Mouse (Mus musculus): ENCODE data around the gene Tep1. TPM values are rescaled to one million over a fixed set of nuclear protein-coding genes. Genes with fewer than 3 reads are reported as not detected.

Gene Tep1
- polyA plus RNA-seq (2012; rRNA removed), result 5.7 and 6.0 TPM in 2 replicates

GRCm38 (mm10) chr14:50869889-50870804 lies at the start of gene Tep1:
Gene Tep1, minus strand, starts transcription at chr14:50870560.

GRCm38 (mm10) chr14:50897374-50897765 lies 27.0 kb upstream of the Tep1 start, which contains the start of gene Klhl33:
Gene Klhl33, minus strand, starts transcription at chr14:50897507.

GRCm38 (mm10) chr14:50807487-50808072 lies 62.8 kb downstream of the Tep1 start, which contains the start of the genes Ccnb1ip1 and Parp2:
Gene Ccnb1ip1, minus strand, starts transcription at chr14:50807732.
Gene Parp2, plus strand, starts transcription at chr14:50807841.

GRCm38 (mm10) chr14:50785251-50785637 lies 85.1 kb downstream of the Tep1 start, which contains the start of gene Ttc5:
Gene Ttc5, minus strand, starts transcription at chr14:50785519.

Other genes with a start within 250 kb of the Tep1 start
- gene Olfr745, start 231.2 kb downstream of the Tep1 start, polyA plus RNA-seq (2012; rRNA removed), result not detected in 2 replicates
- gene Olfr746, start 223.5 kb downstream of the Tep1 start, polyA plus RNA-seq (2012; rRNA removed), result not detected in 2 replicates
- gene Olfr747, start 177.4 kb downstream of the Tep1 start, polyA plus RNA-seq (2012; rRNA removed), result not detected in 2 replicates
- not detected in 2 replicates for gene Olfr748, start 163.2 kb downstream of the Tep1 start, polyA plus RNA-seq (2012; rRNA removed)
- gene Olfr749, start 125.5 kb downstream of the Tep1 start, polyA plus RNA-seq (2012; rRNA removed), result not detected in 2 replicates
- 15.8 and 17.7 TPM in 2 replicates for gene Ttc5, start 85.0 kb downstream of the Tep1 start, polyA plus RNA-seq (2012; rRNA removed)
- not detected in 2 replicates for gene Ccnb1ip1, start 62.8 kb downstream of the Tep1 start, polyA plus RNA-seq (2012; rRNA removed)
- 26.4 and 32.7 TPM in 2 replicates for gene Parp2, start 62.7 kb downstream of the Tep1 start, polyA plus RNA-seq (2012; rRNA removed)
- gene Klhl33, start 26.9 kb upstream of the Tep1 start, polyA plus RNA-seq (2012; rRNA removed), result 0.11 and 0.28 TPM in 2 replicates
- gene Osgep, start 54.3 kb upstream of the Tep1 start, polyA plus RNA-seq (2012; rRNA removed), result 40.4 and 47.9 TPM in 2 replicates
- gene Apex1, start 54.4 kb upstream of the Tep1 start, polyA plus RNA-seq (2012; rRNA removed), result 44.1 and 50.6 TPM in 2 replicates
- 35.0 and 41.2 TPM in 2 replicates for gene Pip4p1, start 60.3 kb upstream of the Tep1 start, polyA plus RNA-seq (2012; rRNA removed)
- gene Pnp, start 60.5 kb upstream of the Tep1 start, polyA plus RNA-seq (2012; rRNA removed), result 121 and 139 TPM in 2 replicates
- 103 and 127 TPM in 2 replicates for gene Gm49342, start 74.0 kb upstream of the Tep1 start, polyA plus RNA-seq (2012; rRNA removed)
- gene Pnp2, start 85.4 kb upstream of the Tep1 start, polyA plus RNA-seq (2012; rRNA removed), result 6.7 and 8.1 TPM in 2 replicates
- 0.02 and 0.05 TPM in 2 replicates for gene Rnase10, start 137.2 kb upstream of the Tep1 start, polyA plus RNA-seq (2012; rRNA removed)
- not detected in 2 replicates for gene Rnase9, start 171.3 kb upstream of the Tep1 start, polyA plus RNA-seq (2012; rRNA removed)
- 0.06 TPM in 1 of 2 replicates, not detected in the other for gene Rnase11, start 179.6 kb upstream of the Tep1 start, polyA plus RNA-seq (2012; rRNA removed)
- 1.3 and 1.7 TPM in 2 replicates for gene Rnase12, start 187.1 kb upstream of the Tep1 start, polyA plus RNA-seq (2012; rRNA removed)
- gene Olfr750, start 203.9 kb upstream of the Tep1 start, polyA plus RNA-seq (2012; rRNA removed), result not detected in 2 replicates
- gene Rnase4, start 220.5 kb upstream of the Tep1 start, polyA plus RNA-seq (2012; rRNA removed), result 29.7 and 48.3 TPM in 2 replicates
- 11.6 and 17.1 TPM in 2 replicates for gene Ang, start 220.6 kb upstream of the Tep1 start, polyA plus RNA-seq (2012; rRNA removed)
- gene Eddm3b, start 243.9 kb upstream of the Tep1 start, polyA plus RNA-seq (2012; rRNA removed), result not detected in 2 replicates

Measured in liver, embryonic 18 days (tissue).